Mouse (Mus musculus) thymus, adult 2 months (tissue): ENCODE data around the gene Frmd4a.

Source experiments
- CTCF ChIP-seq: fragments of 200-500 bp; IDR thresholded peaks from 2 replicates; pipeline ENCODE4 v1.5.1; 2012; ENCODE audit warnings: mild to moderate bottlenecking, control low read depth, low read length, moderate library complexity, borderline replicate concordance; ENCODE audit not compliant: control insufficient read depth, poor library complexity, insufficient read depth; ENCODE audit errors: extremely low read depth
- POLR2A ChIP-seq: fragments of 200-500 bp; IDR thresholded peaks from 2 replicates; pipeline ENCODE4 v1.6.1; 2012; ENCODE audit warnings: mild to moderate bottlenecking, low read length, control low read depth, moderate library complexity; ENCODE audit not compliant: control insufficient read depth, poor library complexity, insufficient read depth; ENCODE audit errors: extremely low read depth

- TF ChIP-seq CTCF (no peak), POLR2A (no peak)
These were observed 410.9 kb downstream of the Frmd4a start for GRCm38 (mm10) chr2:4428407-4428855.
